Mouse (Mus musculus) E14TG2a.4 (cell line): ENCODE measurements around the gene Ccdc65.

ENCODE experiments used
- H3K27me3 ChIP-seq: 2 replicates; pipeline ENCODE4 v1.6.1; 2014; ENCODE audit warnings: low read length, control low read depth; ENCODE audit not compliant: insufficient read depth
- H3K36me3 ChIP-seq: 2 replicates; pipeline ENCODE4 v1.6.1; 2014; ENCODE audit warnings: low read length, control low read depth; ENCODE audit not compliant: insufficient read depth
- H3K4me1 ChIP-seq: replicated peaks from 2 replicates; pipeline ENCODE4 v1.6.1; 2014; ENCODE audit warnings: low read depth, low read length, control low read depth
- H3K4me3 ChIP-seq: replicated peaks from 2 replicates; pipeline ENCODE4 v1.5.1; 2014; ENCODE audit warnings: mild to moderate bottlenecking, low read length
- H3K9me3 ChIP-seq: 2 replicates; pipeline ENCODE4 v1.6.1; 2014; ENCODE audit warnings: low read length, control low read depth
- CTCF ChIP-seq: conservative IDR thresholded peaks from 2 replicates; pipeline ENCODE4 v1.5.1; 2014; ENCODE audit warnings: low read length
- NANOG ChIP-seq: IDR thresholded peaks from 2 replicates; pipeline ENCODE4 v1.6.1; 2014; ENCODE audit warnings: borderline replicate concordance, low read length, mixed read lengths
- POU5F1 ChIP-seq: IDR thresholded peaks from 2 replicates; pipeline ENCODE4 v1.6.1; 2014; ENCODE audit warnings: low read length, borderline replicate concordance

The Ccdc65 gene

GRCm38 (mm10) chr15:98710442-98710841 is 2.4 kb downstream of the Ccdc65 start:
- no peak for TF ChIP-seq NANOG
- TF ChIP-seq CTCF, result peak; percentile 78
- TF ChIP-seq POU5F1, result no peak
- Histone ChIP-seq H3K36me3 (no peaks in the 10 kb centered on the region), H3K9me3 (no peaks in the 10 kb centered on the region), H3K4me1 (peaks cover 10% of the 10 kb centered on the region; the same call in 1 of the 2 replicates), H3K27me3 (peaks cover 20% of the 10 kb centered on the region), H3K4me3 (no peak overlapping the region)

GRCm38 (mm10) chr15:98714230-98714652 is 6.2 kb downstream of the Ccdc65 start:
- no peak for TF ChIP-seq NANOG
- H3K27me3 ChIP-seq, result peaks cover 17% of the 10 kb centered on the region
- H3K4me1 ChIP-seq, result peaks cover 7% of the 10 kb centered on the region
- no peak overlapping the region for H3K4me3 ChIP-seq
- no peaks in the 10 kb centered on the region for H3K36me3 ChIP-seq
- H3K9me3 ChIP-seq, result no peaks in the 10 kb centered on the region

- Histone ChIP-seq H3K4me3 (no peak overlapping the region), H3K4me1 (peaks cover 21% of the 10 kb centered on the region), H3K27me3 (peaks cover 34% of the 10 kb centered on the region), H3K9me3 (no peaks in the 10 kb centered on the region), H3K36me3 (no peaks in the 10 kb centered on the region)
- TF ChIP-seq POU5F1 (no peak), NANOG (no peak), CTCF (no peak)
These were observed 9.3 kb downstream of the Ccdc65 start for GRCm38 (mm10) chr15:98717301-98717700.

GRCm38 (mm10) chr15:98722191-98722590 is 14.2 kb downstream of the Ccdc65 start:
- Histone ChIP-seq H3K4me1 (peaks cover 64% of the 10 kb centered on the region), H3K36me3 (no peaks in the 10 kb centered on the region), H3K4me3 (peak overlapping the region; percentile 64), H3K27me3 (peaks cover 55% of the 10 kb centered on the region), H3K9me3 (no peaks in the 10 kb centered on the region)
- no peak for TF ChIP-seq POU5F1
- no peak for TF ChIP-seq NANOG
- no peak for TF ChIP-seq CTCF

- TF ChIP-seq CTCF (no peak), POU5F1 (no peak), NANOG (no peak)
These were observed 14.8 kb downstream of the Ccdc65 start for GRCm38 (mm10) chr15:98722854-98723253.

GRCm38 (mm10) chr15:98724441-98724840 is 16.4 kb downstream of the Ccdc65 start:
- Histone ChIP-seq H3K4me1 (peaks cover 71% of the 10 kb centered on the region), H3K4me3 (peak overlapping the region; percentile 41), H3K27me3 (peaks cover 40% of the 10 kb centered on the region), H3K9me3 (no peaks in the 10 kb centered on the region), H3K36me3 (no peaks in the 10 kb centered on the region)
- TF ChIP-seq NANOG (no peak), POU5F1 (no peak), CTCF (no peak)

More at GRCm38 (mm10) chr15:98722854-98723253, 14.8 kb downstream of the Ccdc65 start:
- Histone ChIP-seq H3K4me1 (peaks cover 63% of the 10 kb centered on the region), H3K4me3 (peak overlapping the region; percentile 64), H3K9me3 (no peaks in the 10 kb centered on the region), H3K36me3 (no peaks in the 10 kb centered on the region), H3K27me3 (peaks cover 50% of the 10 kb centered on the region)

- H3K4me1 ChIP-seq, result peaks cover 66% of the 10 kb centered on the region
- peak overlapping the region; percentile 85 for H3K4me3 ChIP-seq
- no peaks in the 10 kb centered on the region for H3K36me3 ChIP-seq
- H3K9me3 ChIP-seq, result no peaks in the 10 kb centered on the region
- peaks cover 33% of the 10 kb centered on the region for H3K27me3 ChIP-seq
- no peak for TF ChIP-seq POU5F1
- TF ChIP-seq NANOG, result no peak
- no peak for TF ChIP-seq CTCF
These were observed 18.1 kb downstream of the Ccdc65 start for GRCm38 (mm10) chr15:98726079-98726478.

GRCm38 (mm10) chr15:98726746-98727145 is 18.7 kb downstream of the Ccdc65 start:
- Histone ChIP-seq H3K27me3 (peaks cover 27% of the 10 kb centered on the region), H3K4me1 (peaks cover 64% of the 10 kb centered on the region), H3K9me3 (no peaks in the 10 kb centered on the region), H3K36me3 (no peaks in the 10 kb centered on the region), H3K4me3 (peak overlapping the region; percentile 85)
- TF ChIP-seq POU5F1 (no peak), NANOG (no peak), CTCF (no peak)
